Mouse (Mus musculus): ENCODE results near the gene Olfr352. TPM values are rescaled to one million over a fixed set of nuclear protein-coding genes. Genes with fewer than 3 reads are reported as not detected.

The Olfr352 gene
- not detected for total RNA-seq (2021)
- long read RNA-seq, experiment 1 = 0 reads
- long read RNA-seq, experiment 2 = 0 reads

DNA sequence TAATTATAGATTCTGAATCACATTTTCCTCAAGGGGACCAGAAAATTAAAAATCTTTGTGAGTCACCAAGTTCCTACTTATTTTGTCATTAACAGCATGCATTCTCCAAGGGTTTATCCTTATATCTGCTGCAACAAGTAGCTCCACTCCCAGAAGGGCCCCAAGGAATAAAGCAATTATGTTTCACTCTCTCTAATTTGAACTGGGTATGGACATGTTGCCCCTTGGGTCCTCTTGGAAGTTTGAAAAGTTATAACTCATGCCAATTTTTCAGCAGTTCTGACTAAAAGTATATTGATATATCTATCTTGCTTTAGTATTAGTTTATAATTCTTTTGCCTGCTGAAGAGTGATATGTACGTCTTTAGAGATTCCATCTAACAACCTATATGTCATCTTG lies at the start of gene Olfr352:
Olfr352 (plus strand) TSS at position 301 of the 400 bp plus-strand sequence.
- no peak for DNase-seq
- intact Hi-C loops (cut with DNase I; ENCODE audit: low total_unique reads) = no loop called here

DNA sequence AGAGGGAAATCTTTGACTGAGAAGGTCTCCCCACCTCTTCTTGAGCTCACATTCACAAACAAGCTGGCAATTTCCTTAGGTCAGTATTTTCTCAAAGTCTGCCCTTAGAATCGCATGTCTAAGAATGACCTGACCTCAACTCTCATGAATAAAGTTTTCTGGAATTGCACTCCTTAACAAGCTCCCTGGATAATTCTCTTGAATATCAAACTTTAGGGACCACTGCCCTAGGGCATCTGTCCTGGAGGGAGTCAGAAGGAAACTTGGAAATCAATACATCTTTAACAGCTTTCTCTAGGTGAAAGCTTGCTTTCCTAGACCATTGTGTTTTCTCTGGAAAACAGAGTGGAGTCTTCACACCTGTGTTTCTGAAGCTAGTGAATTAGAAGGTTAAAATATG lies 22.2 kb upstream of the Olfr352 start, which contains the start of gene Olfr350:
Olfr350 (plus strand) TSS at position 301 of the 400 bp plus-strand sequence.
- intact Hi-C loops (cut with DNase I; ENCODE audit: low total_unique reads) = no loop called here

DNA sequence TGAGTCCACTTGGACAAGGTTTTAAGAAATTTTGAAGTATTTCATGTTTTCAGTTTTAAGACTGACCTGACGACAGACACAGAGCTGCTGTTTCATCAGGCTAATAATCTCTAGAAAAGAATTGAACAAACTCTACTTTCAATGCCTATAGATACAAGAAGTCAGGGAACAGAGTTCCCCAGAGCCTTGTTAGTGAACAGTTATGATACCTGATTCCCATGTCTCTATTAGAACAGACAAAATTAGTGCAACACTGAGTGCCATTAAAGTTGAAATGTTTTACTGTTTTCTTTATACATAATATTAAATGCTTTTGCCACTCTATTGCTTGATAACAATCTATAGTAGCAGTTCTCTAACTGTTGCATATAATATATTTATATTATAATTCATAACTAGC lies 5.7 kb upstream of the Olfr352 start, which contains the start of gene Olfr351:
Olfr351 (minus strand) TSS at position 101 of the 400 bp plus-strand sequence.
- DNase-seq = no peak
- intact Hi-C loops (cut with DNase I; ENCODE audit: low total_unique reads) = no loop called here

More for the DNA sequence above, 22.2 kb upstream of the Olfr352 start, which contains the start of gene Olfr350:
- DNase-seq = no peak

DNA sequence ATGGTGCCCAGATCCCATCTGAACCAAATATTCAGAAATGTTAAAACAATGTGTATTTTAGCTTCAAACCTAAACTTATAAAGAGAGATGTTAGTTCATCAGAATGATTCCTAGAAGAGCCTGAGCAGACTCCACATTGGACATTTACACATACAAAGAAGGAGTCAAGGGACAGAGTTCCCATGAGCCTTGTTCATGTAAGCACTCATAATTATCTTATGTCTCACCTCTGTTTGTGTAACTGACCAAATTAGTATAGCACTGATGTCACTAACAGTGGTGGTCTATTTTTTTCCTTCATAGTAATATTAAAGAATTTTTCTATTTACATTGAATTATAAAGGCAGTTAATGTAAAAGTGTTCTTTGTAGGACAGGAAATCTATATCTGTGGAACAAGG lies 24.6 kb downstream of the Olfr352 start, which contains the start of gene Olfr353:
Olfr353 (minus strand) TSS at position 101 of the 400 bp plus-strand sequence.
- intact Hi-C loops (cut with DNase I; ENCODE audit: low total_unique reads) = no loop called here

DNA sequence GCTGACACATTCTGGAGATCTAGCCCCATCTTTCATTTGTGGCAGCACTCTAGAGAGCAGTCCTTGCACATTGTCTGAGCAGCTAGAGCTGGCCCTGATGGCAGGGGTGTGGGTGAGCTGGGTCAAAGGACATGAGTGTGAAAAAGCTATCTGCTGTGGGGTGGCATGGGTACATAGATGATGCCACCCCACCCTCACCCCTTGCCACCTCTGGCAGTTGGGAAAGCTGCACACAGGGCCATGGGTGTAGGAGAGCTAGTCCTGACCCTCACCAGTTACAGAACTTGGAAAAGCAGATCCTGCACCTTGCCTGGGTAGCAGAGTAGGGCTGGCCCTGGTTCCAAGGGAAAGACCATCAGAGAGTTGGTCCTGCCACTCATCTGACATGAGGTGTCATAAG lies 28.9 kb downstream of the Olfr352 start:
- intact Hi-C loops (cut with DNase I; ENCODE audit: low total_unique reads) = no loop called here
- no peak for DNase-seq

More for the DNA sequence above, 24.6 kb downstream of the Olfr352 start, which contains the start of gene Olfr353:
- DNase-seq = no peak

DNA sequence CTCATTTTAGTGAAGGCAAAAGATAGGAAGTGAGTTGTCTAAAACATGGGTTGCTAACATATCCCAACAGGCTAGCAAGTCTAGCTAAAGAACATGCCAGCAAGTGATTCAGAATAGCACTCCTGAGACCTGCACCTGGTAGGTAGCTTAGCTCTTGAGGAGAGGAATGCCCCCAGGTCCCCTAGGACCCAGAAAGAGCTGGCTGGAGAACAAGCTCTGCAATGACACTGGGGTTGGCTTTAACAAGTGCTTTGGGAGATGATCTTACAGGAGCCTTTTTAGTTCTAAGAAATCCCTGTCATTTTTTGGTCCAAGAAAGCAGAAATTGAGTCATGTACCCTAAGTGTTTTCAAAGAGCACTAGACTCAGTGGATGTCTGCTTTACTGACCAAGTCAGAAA lies 37.1 kb downstream of the Olfr352 start, which contains the start of gene Olfr354:
Olfr354 (plus strand) TSS at position 301 of the 400 bp plus-strand sequence.
- no peak for DNase-seq
- intact Hi-C loops (cut with DNase I; ENCODE audit: low total_unique reads) = no loop called here

Other genes starting within 250 kb of the Olfr352 start
- not detected for gene Olfr345, start 228.4 kb upstream of the Olfr352 start, total RNA-seq (2021)
- not detected for gene Olfr346, start 182.7 kb upstream of the Olfr352 start, total RNA-seq (2021)
- not detected for gene Olfr347, start 136.6 kb upstream of the Olfr352 start, total RNA-seq (2021)
- gene Olfr348, start 84.2 kb upstream of the Olfr352 start, total RNA-seq (2021) = not detected
- not detected for gene Olfr50, start 77.9 kb upstream of the Olfr352 start, total RNA-seq (2021)
- not detected for gene Olfr3, start 51.4 kb upstream of the Olfr352 start, total RNA-seq (2021)
- not detected for gene Olfr350, start 22.1 kb upstream of the Olfr352 start, total RNA-seq (2021)
- gene Olfr351, start 5.8 kb upstream of the Olfr352 start, total RNA-seq (2021) = not detected
- gene Olfr353, start 24.5 kb downstream of the Olfr352 start, total RNA-seq (2021) = not detected
- gene Olfr354, start 37.2 kb downstream of the Olfr352 start, total RNA-seq (2021) = not detected
- gene Olfr355, start 60.4 kb downstream of the Olfr352 start, total RNA-seq (2021) = not detected
- not detected for gene Olfr356, start 68.7 kb downstream of the Olfr352 start, total RNA-seq (2021)
- gene Olfr357, start 125.4 kb downstream of the Olfr352 start, total RNA-seq (2021) = not detected
- gene Olfr358, start 140.9 kb downstream of the Olfr352 start, total RNA-seq (2021) = not detected
- not detected for gene Olfr360, start 197.3 kb downstream of the Olfr352 start, total RNA-seq (2021)
- gene Olfr361, start 220.8 kb downstream of the Olfr352 start, total RNA-seq (2021) = not detected
- gene Olfr362, start 249.4 kb downstream of the Olfr352 start, total RNA-seq (2021) = not detected